Mouse (Mus musculus): ENCODE measurements around the gene Col12a1. TPM values are rescaled to one million over a fixed set of nuclear protein-coding genes. Genes with fewer than 3 reads are reported as not detected.
A peak's percentile ranks its signal among the peaks of the same experiment; 100 is the strongest.

Gene Col12a1
- total and polyA plus RNA-seq, 3 experiments = 0.07 to 0.46 (median 0.21) TPM

DNA sequence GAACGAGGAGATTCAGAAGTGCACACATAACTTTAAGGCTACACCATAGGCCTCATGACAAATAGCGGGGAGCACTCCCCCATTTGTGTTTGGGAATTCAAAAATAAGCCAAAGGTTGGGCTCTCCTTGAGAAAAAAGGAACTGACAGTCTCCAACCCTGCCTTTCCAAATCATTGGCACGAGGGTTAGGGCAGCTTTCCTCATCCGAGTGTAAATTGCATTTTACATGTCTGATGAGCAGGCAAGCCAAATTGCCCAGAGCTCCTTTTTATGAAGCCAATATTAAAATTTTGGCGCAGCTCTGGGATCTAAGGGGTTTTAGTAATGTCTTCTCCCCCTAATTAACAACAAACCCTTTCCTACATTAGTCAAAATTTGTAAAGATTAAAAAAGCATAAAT, 2.1 kb downstream of the Col12a1 start:
- Histone ChIP-seq H3K79me2 (replicated peaks; ENCODE audit: control insufficient read depth, extremely low read depth, insufficient read depth, poor library complexity, severe bottlenecking) (no peaks in the 10 kb centered on the region), H3K27me3 (replicated peaks) (no peaks in the 10 kb centered on the region), H3K9ac (ENCODE audit: insufficient read depth, low read depth) (no peak overlapping the region), H3K27ac (ENCODE audit: insufficient read depth, low read depth) (no peak overlapping the region), H3K36me3 (replicated peaks in 1 of 2; ENCODE audit: control insufficient read depth in 1 of 2, insufficient read depth in 1 of 2, low read length in 1 of 2) (no peaks in the 10 kb centered on the region), H3K4me1 (ENCODE audit: control insufficient read depth in 1 of 2, insufficient read depth in 2 of 2) (peaks cover 0 to 5% of the 10 kb centered on the region in 2 experiments; a peak in 1 of 4 replicates), H3K4me3 (replicated peaks in 1 of 3; ENCODE audit: low read depth in 2 of 3, low read length in 2 of 3, poor library complexity in 1 of 3) (no peak overlapping the region), H3K9me3 (replicated peaks; ENCODE audit: low read length) (no peaks in the 10 kb centered on the region), H3K4me2 (ENCODE audit: insufficient read depth, low read depth, poor library complexity, severe bottlenecking) (0 out of 2 replicates have a peak overlapping the region, but pooled peaks have one; percentile 77)
- in situ Hi-C loops (cut with MboI; ENCODE audit: low pct_ligation_motif_present, low pct_unique_long_range_greater_than_20kb, low sequenced_read_pairs) (no loop called here), dilution Hi-C loops (cut with MboI; ENCODE audit: extremely low pct_ligation_motif_present, extremely low pct_unique_long_range_greater_than_20kb, low sequenced_read_pairs) (no loop called here)
- TF ChIP-seq POLR2AphosphoS2 (IDR thresholded peaks at IDR 0.05; ENCODE audit: low read depth, low read length) (no peak), NRF1 (IDR thresholded peaks at IDR 0.05; ENCODE audit: low read depth, low read length) (no peak), USF1 (IDR thresholded peaks at IDR 0.05; ENCODE audit: low read depth, low read length) (no peak), KAT2A (IDR thresholded peaks at IDR 0.05; ENCODE audit: insufficient replicate concordance, low read length) (no peak), SIN3A (IDR thresholded peaks at IDR 0.05; ENCODE audit: low read length) (no peak), RAD21 (IDR thresholded peaks at IDR 0.05; ENCODE audit: low read depth, low read length) (no peak), GABPA (IDR thresholded peaks at IDR 0.05; ENCODE audit: insufficient replicate concordance, low read depth, low read length) (no peak), CTCF (conservative IDR thresholded peaks at IDR 0.05 in 1 of 2, IDR thresholded peaks at IDR 0.05 in 1 of 2; ENCODE audit: low read depth in 2 of 2, low read length in 2 of 2) (no peak), E2F4 (IDR thresholded peaks at IDR 0.05; ENCODE audit: insufficient replicate concordance, low read depth, low read length) (no peak), NELFE (IDR thresholded peaks at IDR 0.05; ENCODE audit: low read depth, low read length) (no peak), MAX (IDR thresholded peaks at IDR 0.05; ENCODE audit: low read length) (no peak)
- DNase-seq (ENCODE audit: extremely low read depth) = no peak

DNA sequence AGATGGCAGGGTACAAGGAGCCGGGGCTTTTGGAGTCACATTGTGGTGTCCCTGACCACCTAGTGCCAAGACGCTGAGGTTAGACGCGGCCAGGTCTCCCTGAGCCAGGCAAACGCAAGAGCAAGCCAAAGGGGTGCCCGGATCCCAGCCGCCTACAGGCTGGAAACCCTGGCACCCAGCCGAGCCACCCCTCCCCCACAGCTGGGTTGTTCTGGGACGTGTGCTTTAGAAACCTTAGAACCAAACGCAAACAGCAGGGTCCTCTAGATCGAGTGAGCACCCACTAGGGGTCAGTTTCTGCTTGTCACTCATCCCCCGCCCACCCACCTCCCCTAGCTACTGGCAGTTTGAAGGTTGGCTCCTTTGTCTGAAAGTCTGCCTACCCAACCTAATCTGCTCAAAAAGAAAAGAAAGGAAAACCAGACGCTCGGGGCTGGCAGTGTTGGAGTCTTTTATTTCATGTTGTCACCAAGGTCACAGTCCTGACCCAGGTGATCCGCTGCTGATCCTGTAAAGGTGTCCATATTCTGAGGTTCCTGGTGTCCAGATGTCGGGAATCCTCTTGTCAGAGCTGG, 4.1 kb downstream of the Col12a1 start:
- Histone ChIP-seq H3K27ac (ENCODE audit: insufficient read depth, low read depth) (no peak overlapping the region), H3K9ac (ENCODE audit: insufficient read depth, low read depth) (no peak overlapping the region; the same call in 1 of the 2 replicates), H3K4me1 (ENCODE audit: control insufficient read depth in 1 of 2, insufficient read depth in 2 of 2) (peaks cover 0 to 5% of the 10 kb centered on the region in 2 experiments; a peak in 1 of 4 replicates), H3K9me3 (replicated peaks; ENCODE audit: low read length) (no peaks in the 10 kb centered on the region), H3K36me3 (replicated peaks in 1 of 2; ENCODE audit: control insufficient read depth in 1 of 2, insufficient read depth in 1 of 2, low read length in 1 of 2) (no peaks in the 10 kb centered on the region), H3K79me2 (replicated peaks; ENCODE audit: control insufficient read depth, extremely low read depth, insufficient read depth, poor library complexity, severe bottlenecking) (no peaks in the 10 kb centered on the region), H3K4me2 (ENCODE audit: insufficient read depth, low read depth, poor library complexity, severe bottlenecking) (peak overlapping the region; percentile 91), H3K27me3 (replicated peaks) (no peaks in the 10 kb centered on the region), H3K4me3 (replicated peaks in 1 of 3; ENCODE audit: low read depth in 2 of 3, low read length in 2 of 3, poor library complexity in 1 of 3) (peak overlapping the region in 1 of 3 experiments; percentile 39)
- dilution Hi-C loops (cut with MboI; ENCODE audit: extremely low pct_ligation_motif_present, extremely low pct_unique_long_range_greater_than_20kb, low sequenced_read_pairs) (no loop called here), in situ Hi-C loops (cut with MboI; ENCODE audit: low pct_ligation_motif_present, low pct_unique_long_range_greater_than_20kb, low sequenced_read_pairs) (no loop called here)
- TF ChIP-seq SMC3 (IDR thresholded peaks at IDR 0.05; ENCODE audit: low read depth, low read length) = peak; percentile 8; the same call in 1 of the 2 replicates
- peak; percentile 34; the same call in 1 of the 2 replicates for TF ChIP-seq CHD2 (IDR thresholded peaks at IDR 0.05; ENCODE audit: low read length)
- no peak for TF ChIP-seq RCOR1 (conservative IDR thresholded peaks at IDR 0.05; ENCODE audit: low read depth, low read length)
- peak in 1 of 2 experiments; percentile 8; a peak in 1 of 4 replicates for TF ChIP-seq CTCF (conservative IDR thresholded peaks at IDR 0.05 in 1 of 2, IDR thresholded peaks at IDR 0.05 in 1 of 2; ENCODE audit: low read depth in 2 of 2, low read length in 2 of 2)
- DNase-seq (ENCODE audit: extremely low read depth) = no peak

Data from CH12.LX (cell line).